Mouse (Mus musculus): ENCODE measurements around the gene Stk39.

DNA sequence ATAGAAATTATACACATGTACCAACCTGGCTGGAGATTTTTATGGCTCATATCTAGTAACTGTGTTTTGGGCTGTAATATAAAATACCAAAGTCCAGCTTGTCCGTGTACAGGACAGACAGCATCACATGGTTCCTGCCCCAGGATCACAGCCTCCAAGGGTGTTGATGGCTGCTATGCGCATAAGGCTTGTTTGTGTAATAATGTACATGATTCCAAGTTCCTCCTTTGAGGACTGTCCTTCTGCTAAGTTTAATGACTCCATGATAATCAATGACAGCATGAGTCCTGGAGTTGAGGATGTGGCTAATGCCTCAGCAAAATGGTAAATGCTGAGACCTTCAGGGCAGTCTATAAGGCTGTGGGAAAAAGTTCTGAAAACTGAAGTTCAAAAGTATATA lies 174.1 kb downstream of the Stk39 start:
- TF ChIP-seq GATA1 (IDR thresholded peaks at IDR 0.05; ENCODE audit: low read length) (no peak), TAL1 (IDR thresholded peaks at IDR 0.05; ENCODE audit: low read length) (no peak)

All from erythroblast, embryonic 14.5 days (primary cell).